Mouse (Mus musculus) liver, embryonic 11.5 days (tissue): Measurements from ENCODE around the gene Cnnm4. TPM values are rescaled to one million over a fixed set of nuclear protein-coding genes. Genes with fewer than 3 reads are reported as not detected.

Experiments used
- ATAC-seq: fragments of 200-750 bp; cut with Nextera tagmentation; replicated peaks from 2 replicates; pipeline ENCODE4 v1.8.0; 2017; ENCODE audit warnings: moderate number of reproducible peaks, mild to moderate bottlenecking, moderate TSS enrichment, moderate library complexity; ENCODE audit not compliant: low FRiP score
- DNase-seq: peaks from one replicate; pipeline ENCODE4 v3.0.0-alpha.2; 2017; ENCODE audit warnings: low spot score
- H3K27ac ChIP-seq: fragments of 300-500 bp; sonication (generic); 2 replicates; pipeline ENCODE4 v1.5.1; 2014; ENCODE audit warnings: mild to moderate bottlenecking, low read depth, low read length, control low read depth
- H3K27me3 ChIP-seq: fragments of 300-500 bp; sonication (generic); replicated peaks from 2 replicates; pipeline ENCODE4 v1.6.1; 2014; ENCODE audit warnings: low read length, mixed read lengths; ENCODE audit not compliant: control insufficient read depth, insufficient read depth
- H3K36me3 ChIP-seq: fragments of 300-500 bp; sonication (generic); 2 replicates; pipeline ENCODE4 v1.6.1; 2014; ENCODE audit warnings: mild to moderate bottlenecking, low read length, moderate library complexity, mixed read lengths; ENCODE audit not compliant: control insufficient read depth, insufficient read depth
- H3K4me1 ChIP-seq: fragments of 300-500 bp; sonication (generic); replicated peaks from 2 replicates; pipeline ENCODE4 v1.6.1; 2014; ENCODE audit warnings: low read length, mixed read lengths; ENCODE audit not compliant: control insufficient read depth, insufficient read depth
- H3K4me2 ChIP-seq: fragments of 300-500 bp; sonication (generic); 2 replicates; pipeline ENCODE4 v1.6.1; 2014; ENCODE audit warnings: mild to moderate bottlenecking, control low read depth, moderate library complexity
- H3K4me3 ChIP-seq: fragments of 300-500 bp; sonication (generic); 2 replicates; pipeline ENCODE4 v1.5.1; 2014; ENCODE audit warnings: low read depth, low read length, control low read depth
- H3K9ac ChIP-seq: fragments of 300-500 bp; sonication (generic); 2 replicates; pipeline ENCODE4 v1.6.1; 2014; ENCODE audit warnings: low read depth, low read length, control low read depth
- H3K9me3 ChIP-seq: fragments of 300-500 bp; sonication (generic); 2 replicates; pipeline ENCODE4 v1.6.1; 2016; ENCODE audit warnings: low read length, inconsistent platforms, mixed read lengths; ENCODE audit not compliant: control insufficient read depth
- WGBS: fragments of 180-500 bp; shearing (Covaris S2); extraction: QIAGEN DNeasy Blood & Tissue Kit; methylation state at CpG from one replicate; pipeline ENCODE4 v1.1.7; 2014; 5-methylcytosine and 5-hydroxymethylcytosine counted together
- polyA plus RNA-seq: library from polyadenylated mRNA; unstranded; fragments of >200 nt; fragmentation: Nextera tagmentation; extraction: Ambion mirVana; gene quantifications from 2 replicates; pipeline ENCODE4 v1.2.1, GENCODE M21; 2014

Gene Cnnm4
- polyA plus RNA-seq, 1 experiment from 2014 or later: 5.9 TPM

DNA sequence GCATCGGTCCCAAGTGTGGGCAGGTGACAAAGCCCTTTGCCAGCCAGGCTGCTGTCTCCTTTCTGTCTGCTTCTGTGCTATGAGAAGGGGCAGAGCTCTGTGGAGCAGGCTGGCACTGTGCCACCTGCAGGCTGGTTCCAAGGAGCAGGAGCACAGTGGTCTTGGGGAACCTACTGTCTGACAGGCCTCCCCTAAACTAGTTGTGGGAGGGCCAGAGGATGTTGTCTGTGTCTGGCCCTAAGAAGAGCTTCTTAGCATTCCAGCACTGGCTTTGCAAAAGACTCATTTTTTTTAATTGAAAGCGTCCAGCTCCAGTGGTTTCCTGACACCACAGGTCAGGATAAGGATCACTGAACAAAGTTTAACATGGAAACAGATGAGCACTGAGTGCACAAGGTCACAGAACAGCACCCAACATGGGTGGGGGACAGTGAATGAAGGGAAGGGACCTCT is 6.9 kb downstream of the Cnnm4 start:
- no peak overlapping the region for H3K4me3 ChIP-seq

GRCm38 (mm10) chr1:36479903-36480899 is 8.8 kb downstream of the Cnnm4 start:
- 87% methylated on average over 12 of the region's 12 CpGs for WGBS
- H3K4me3 ChIP-seq: no peak overlapping the region
- DNase-seq (no peak), ATAC-seq (no peak)
- no peaks in the 10 kb centered on the region for H3K9me3 ChIP-seq
- H3K36me3 ChIP-seq: no peaks in the 10 kb centered on the region
- no peak overlapping the region for H3K4me2 ChIP-seq
- no peaks in the 10 kb centered on the region for H3K27me3 ChIP-seq
- H3K27ac ChIP-seq: no peak overlapping the region
- peaks cover 14% of the 10 kb centered on the region for H3K4me1 ChIP-seq
- H3K9ac ChIP-seq: no peak overlapping the region

More for the DNA sequence above, 6.9 kb downstream of the Cnnm4 start:
- DNase-seq (no peak), ATAC-seq (no peak)
- 69% methylated on average over 2 of the region's 2 CpGs for WGBS
- Histone ChIP-seq H3K27me3 (no peaks in the 10 kb centered on the region), H3K9ac (no peak overlapping the region), H3K27ac (no peak overlapping the region), H3K4me1 (peaks cover 30% of the 10 kb centered on the region), H3K4me2 (no peak overlapping the region), H3K9me3 (no peaks in the 10 kb centered on the region), H3K36me3 (no peaks in the 10 kb centered on the region)

DNA sequence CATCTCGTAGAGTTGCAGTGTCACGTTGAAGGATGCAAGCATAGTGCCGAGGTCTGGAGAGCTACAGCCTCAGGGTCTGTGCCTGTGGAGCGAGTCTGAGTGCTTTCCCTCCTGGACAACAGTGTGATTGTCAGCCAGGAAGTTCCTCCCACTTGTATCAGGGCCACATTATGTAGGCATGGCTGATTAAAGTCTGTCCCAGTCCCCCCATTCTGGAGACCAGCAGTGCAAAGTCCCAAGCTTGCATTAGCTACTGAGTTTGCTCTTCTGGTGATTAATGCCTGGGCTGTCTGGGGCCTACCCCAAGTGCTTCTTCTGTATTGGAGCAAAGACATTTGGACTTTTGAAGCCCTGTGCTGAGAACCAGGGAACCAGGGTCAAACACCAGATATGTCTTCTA is 12.4 kb downstream of the Cnnm4 start:
- ATAC-seq (no peak), DNase-seq (no peak)
- Histone ChIP-seq H3K4me2 (no peak overlapping the region), H3K27ac (no peak overlapping the region), H3K27me3 (no peaks in the 10 kb centered on the region), H3K36me3 (no peaks in the 10 kb centered on the region), H3K4me3 (no peak overlapping the region), H3K4me1 (peaks cover 2% of the 10 kb centered on the region), H3K9ac (no peak overlapping the region), H3K9me3 (no peaks in the 10 kb centered on the region)
- WGBS: 66% methylated on average over 4 of the region's 4 CpGs

GRCm38 (mm10) chr1:36485080-36485479 is 13.7 kb downstream of the Cnnm4 start:
- Histone ChIP-seq H3K27me3 (no peaks in the 10 kb centered on the region), H3K4me2 (no peak overlapping the region), H3K4me1 (peaks cover 2% of the 10 kb centered on the region), H3K27ac (no peak overlapping the region), H3K9ac (no peak overlapping the region), H3K4me3 (no peak overlapping the region), H3K9me3 (no peaks in the 10 kb centered on the region), H3K36me3 (no peaks in the 10 kb centered on the region)
- no peak for ATAC-seq
- no peak for DNase-seq
- WGBS: 77% methylated on average over 7 of the region's 7 CpGs

GRCm38 (mm10) chr1:36487111-36487510 is 15.7 kb downstream of the Cnnm4 start:
- Histone ChIP-seq H3K27ac (no peak overlapping the region), H3K36me3 (no peaks in the 10 kb centered on the region), H3K4me1 (peaks cover 2% of the 10 kb centered on the region; the same call in 1 of the 2 replicates), H3K4me3 (no peak overlapping the region), H3K9ac (no peak overlapping the region), H3K27me3 (no peaks in the 10 kb centered on the region), H3K9me3 (no peaks in the 10 kb centered on the region), H3K4me2 (no peak overlapping the region)
- DNase-seq: no peak
- no peak for ATAC-seq
- 84% methylated on average over 9 of the region's 9 CpGs for WGBS

- H3K9me3 ChIP-seq: no peaks in the 10 kb centered on the region
- no peak overlapping the region for H3K27ac ChIP-seq
- DNase-seq (no peak), ATAC-seq (no peak)
- H3K27me3 ChIP-seq: no peaks in the 10 kb centered on the region
- 80% methylated on average over 6 of the region's 6 CpGs for WGBS
- no peak overlapping the region for H3K4me2 ChIP-seq
- H3K4me3 ChIP-seq: no peak overlapping the region
- no peak overlapping the region for H3K9ac ChIP-seq
- H3K36me3 ChIP-seq: no peaks in the 10 kb centered on the region
- no peaks in the 10 kb centered on the region for H3K4me1 ChIP-seq
Measured at GRCm38 (mm10) chr1:36489661-36490060, 18.2 kb downstream of the Cnnm4 start.

DNA sequence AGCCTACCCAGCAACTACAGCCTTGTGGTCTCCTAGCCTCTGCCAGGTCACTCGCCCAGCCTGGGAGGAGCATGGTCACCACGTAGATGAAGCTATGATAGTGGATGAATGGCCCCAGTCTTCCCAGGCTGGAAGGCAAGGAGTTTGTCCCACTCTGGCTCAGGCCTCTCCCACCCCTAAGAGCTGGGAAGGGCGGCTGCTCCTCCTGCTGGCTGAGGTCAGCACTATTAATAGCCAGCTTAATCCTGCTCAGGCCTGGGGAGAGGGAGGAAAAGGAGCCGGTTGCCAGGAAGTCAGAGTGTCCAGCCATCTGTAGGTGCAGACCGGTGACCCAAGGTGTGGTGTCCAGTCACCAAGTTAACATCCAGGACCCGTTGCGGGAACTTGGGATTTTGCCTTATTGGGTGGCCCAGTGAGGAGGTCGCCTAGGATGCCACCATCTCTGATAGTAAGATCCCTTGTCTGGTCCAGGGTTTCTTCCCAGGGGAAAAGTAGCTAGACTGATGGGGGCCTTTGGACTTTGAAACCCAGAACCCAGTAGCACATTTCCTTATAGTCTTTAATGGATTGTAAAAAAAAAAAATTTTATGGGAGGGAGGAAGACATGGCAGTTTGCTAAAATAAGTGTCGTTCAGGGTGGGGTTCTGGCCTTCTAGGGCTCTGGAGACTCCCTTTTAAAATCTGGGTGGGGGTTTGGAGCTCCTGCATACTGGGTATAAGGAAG is 21.2 kb downstream of the Cnnm4 start:
- Histone ChIP-seq H3K4me3 (no peak overlapping the region), H3K36me3 (no peaks in the 10 kb centered on the region), H3K4me2 (no peak overlapping the region), H3K9me3 (no peaks in the 10 kb centered on the region), H3K9ac (no peak overlapping the region), H3K27me3 (no peaks in the 10 kb centered on the region), H3K27ac (no peak overlapping the region), H3K4me1 (no peaks in the 10 kb centered on the region)
- DNase-seq (no peak), ATAC-seq (0 out of 2 replicates have a peak, but pooled peaks have one; percentile 39)
- 54% methylated on average over 9 of the region's 9 CpGs for WGBS

DNA sequence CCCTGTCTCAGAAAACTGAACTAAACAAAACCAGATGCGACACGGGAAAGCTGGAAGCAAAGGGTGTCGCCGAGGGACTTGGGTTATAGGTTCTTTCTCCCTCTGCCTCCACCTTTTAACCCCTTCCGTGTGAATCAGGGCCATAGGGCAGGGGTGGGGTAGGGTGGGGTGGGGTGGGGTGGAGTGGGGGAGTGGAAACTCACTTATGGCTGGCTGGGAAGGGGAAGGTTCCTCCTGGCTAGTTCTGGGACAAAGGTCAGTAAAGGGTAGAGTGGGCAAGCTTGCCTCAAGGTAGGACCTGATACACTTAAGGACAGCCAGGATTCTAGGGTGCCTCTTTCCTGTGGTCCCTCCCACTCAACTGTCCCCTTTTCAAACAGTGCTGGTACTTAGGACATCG is 21.9 kb downstream of the Cnnm4 start:
- H3K4me1 ChIP-seq: no peaks in the 10 kb centered on the region
- H3K27ac ChIP-seq: no peak overlapping the region
- 74% methylated on average over 6 of the region's 6 CpGs for WGBS
- 0 out of 2 replicates have a peak, but pooled peaks cover 2% of the 10 kb centered on the region for H3K36me3 ChIP-seq
- H3K4me2 ChIP-seq: no peak overlapping the region
- H3K9me3 ChIP-seq: no peaks in the 10 kb centered on the region
- ATAC-seq (no peak), DNase-seq (no peak)
- no peak overlapping the region for H3K9ac ChIP-seq
- no peak overlapping the region for H3K4me3 ChIP-seq
- H3K27me3 ChIP-seq: no peaks in the 10 kb centered on the region
